Mouse (Mus musculus) cerebellum, adult 2 months (tissue): ENCODE measurements around the gene Gm39566. TPM values are rescaled to one million over a fixed set of nuclear protein-coding genes. Genes with fewer than 3 reads are reported as not detected.
A peak's percentile ranks its signal among the peaks of the same experiment; 100 is the strongest.

ENCODE experiments used
- DNase-seq, 2 experiments: peaks; one replicate each; pipeline ENCODE4 v3.0.0; 2021
- H3K27ac ChIP-seq: fragments of 200-500 bp; 2 replicates; pipeline ENCODE4 v1.5.1; 2012; ENCODE audit warnings: low read length, control low read depth, inconsistent platforms; ENCODE audit not compliant: insufficient read depth
- H3K27me3 ChIP-seq: fragments of 200-500 bp; 2 replicates; pipeline ENCODE4 v1.6.1; 2012; ENCODE audit warnings: inconsistent platforms, mild to moderate bottlenecking, low read length, moderate library complexity; ENCODE audit not compliant: control insufficient read depth, insufficient read depth
- H3K4me1 ChIP-seq: fragments of 200-500 bp; 2 replicates; pipeline ENCODE4 v1.6.1; 2011; ENCODE audit warnings: low read length; ENCODE audit not compliant: control insufficient read depth, insufficient read depth
- H3K4me3 ChIP-seq: fragments of 200-500 bp; replicated peaks from 2 replicates; pipeline ENCODE3; 2011; ENCODE audit warnings: mild to moderate bottlenecking, low read depth, low read length, control low read depth; ENCODE audit not compliant: insufficient read depth
- CTCF ChIP-seq: fragments of 200-500 bp; IDR thresholded peaks from 2 replicates; pipeline ENCODE4 v1.5.1; 2011; ENCODE audit warnings: low read depth, mild to moderate bottlenecking, control low read depth, low read length, moderate library complexity, borderline replicate concordance; ENCODE audit not compliant: insufficient read depth
- POLR2A ChIP-seq: fragments of 200-500 bp; IDR thresholded peaks from 2 replicates; pipeline ENCODE4 v1.6.1; 2011; ENCODE audit warnings: low read length, control low read depth, borderline replicate concordance; ENCODE audit not compliant: insufficient read depth
- WGBS: fragments of 180-500 bp; shearing (Covaris S2); methylation state at CpG from one replicate; pipeline ENCODE4 v1.1.7; 2018; 5-methylcytosine and 5-hydroxymethylcytosine counted together
- polyA plus RNA-seq: library from polyadenylated mRNA; depleted of rRNA; stranded (reverse); fragments of >200 nt; gene quantifications from 2 replicates; pipeline ENCODE4 v1.2.3, GENCODE M21; 2012

The Gm39566 gene
- polyA plus RNA-seq, 1 experiment = not detected

DNA sequence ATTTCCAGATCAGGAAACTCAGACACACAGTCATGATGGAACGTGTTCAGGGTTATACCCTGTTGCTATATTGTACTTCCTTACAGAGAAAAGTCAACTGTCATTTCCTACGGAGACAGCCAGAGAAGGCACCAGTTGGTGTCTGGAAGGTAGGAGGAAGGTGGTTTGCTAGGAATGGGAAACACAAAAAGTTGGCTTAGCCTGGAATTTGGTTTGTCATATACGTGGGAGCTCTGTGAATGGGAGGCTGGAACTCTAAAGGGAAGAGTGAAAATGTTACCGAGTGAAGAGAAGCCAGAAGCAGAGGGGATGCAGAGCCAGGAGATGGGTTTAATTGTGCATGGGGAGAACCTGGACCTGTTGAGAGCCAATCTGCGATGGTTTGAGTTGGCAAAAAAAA, 23.7 kb downstream of the Gm39566 start:
- no peak for DNase-seq
- TF ChIP-seq CTCF (no peak), POLR2A (no peak)
- no peaks in the 10 kb centered on the region for H3K27me3 ChIP-seq
- H3K27ac ChIP-seq = no peak overlapping the region
- 45% methylated on average over 5 of the region's 5 CpGs for WGBS
- H3K4me3 ChIP-seq = no peak overlapping the region
- H3K4me1 ChIP-seq = no peaks in the 10 kb centered on the region

- whole genome bisulfite sequencing = 36% methylated on average over 5 of the region's 5 CpGs
- DNase-seq = no peak
Observed at GRCm38 (mm10) chr11:69789431-69789830, 25.7 kb downstream of the Gm39566 start.

DNA sequence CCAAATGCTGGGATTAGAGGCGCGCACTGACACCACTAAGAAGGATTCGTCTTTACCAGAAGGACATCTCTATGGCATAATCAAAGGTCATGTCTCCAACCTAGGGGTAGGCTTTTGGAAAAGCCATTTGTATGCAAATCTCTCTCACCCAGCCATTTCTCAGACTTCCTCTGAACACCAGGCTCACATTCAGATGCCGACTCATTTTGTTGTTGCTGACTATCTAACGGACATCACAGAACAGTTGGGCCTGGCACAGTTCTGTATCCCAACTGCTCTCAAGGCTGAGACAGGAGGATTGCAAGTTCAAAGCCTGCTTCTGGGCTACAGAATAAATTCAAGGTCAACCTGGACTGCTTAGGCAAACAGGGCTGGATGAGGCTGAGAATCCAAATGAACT, 27.8 kb downstream of the Gm39566 start:
- H3K4me3 ChIP-seq = no peak overlapping the region
- H3K4me1 ChIP-seq = no peaks in the 10 kb centered on the region
- H3K27ac ChIP-seq = no peak overlapping the region
- no peak for TF ChIP-seq CTCF
- TF ChIP-seq POLR2A = no peak
- 87% methylated on average over 5 of the region's 5 CpGs for WGBS
- DNase-seq = no peak
- no peaks in the 10 kb centered on the region for H3K27me3 ChIP-seq

More at GRCm38 (mm10) chr11:69789431-69789830, 25.7 kb downstream of the Gm39566 start:
- TF ChIP-seq POLR2A (no peak), CTCF (no peak)
- Histone ChIP-seq H3K4me3 (no peak overlapping the region), H3K27me3 (no peaks in the 10 kb centered on the region), H3K27ac (no peak overlapping the region), H3K4me1 (no peaks in the 10 kb centered on the region)

GRCm38 (mm10) chr11:69784793-69785272, 30.3 kb downstream of the Gm39566 start:
- Histone ChIP-seq H3K27me3 (no peaks in the 10 kb centered on the region), H3K4me1 (no peaks in the 10 kb centered on the region), H3K27ac (no peak overlapping the region), H3K4me3 (no peak overlapping the region)
- WGBS = 51% methylated on average over 15 of the region's 15 CpGs
- TF ChIP-seq CTCF (no peak), POLR2A (no peak)
- DNase-seq = no peak

GRCm38 (mm10) chr11:69781828-69782227, 33.3 kb downstream of the Gm39566 start:
- 34% methylated on average over 4 of the region's 4 CpGs for WGBS
- no peaks in the 10 kb centered on the region for H3K27me3 ChIP-seq

DNA sequence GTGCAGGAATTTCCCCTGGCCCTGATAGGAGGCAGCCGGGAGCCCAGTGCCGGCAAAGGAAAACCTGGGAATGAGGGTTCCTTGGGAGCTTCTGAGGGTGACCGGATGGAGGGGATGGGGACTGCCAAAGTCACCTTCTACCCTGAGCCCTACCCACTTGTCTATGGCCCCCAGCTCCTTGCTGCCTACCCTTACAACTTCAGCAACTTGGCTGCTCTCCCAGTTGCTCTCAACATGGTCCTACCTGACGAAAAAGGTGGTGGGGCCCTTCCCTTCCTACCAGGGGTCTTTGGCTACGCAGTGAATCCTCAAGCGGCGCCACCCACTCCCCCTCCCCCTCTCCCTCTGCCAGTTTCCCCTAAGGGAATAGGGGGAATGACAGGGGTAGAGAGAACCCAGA, 36.1 kb downstream of the Gm39566 start:
- Histone ChIP-seq H3K27ac (no peak overlapping the region), H3K4me1 (peaks cover 20% of the 10 kb centered on the region), H3K27me3 (no peaks in the 10 kb centered on the region), H3K4me3 (no peak overlapping the region)
- TF ChIP-seq POLR2A = no peak
- TF ChIP-seq CTCF = no peak
- 47% methylated on average over 7 of the region's 7 CpGs for WGBS
- peak in 1 of 2 experiments; percentile 24 for DNase-seq

More at GRCm38 (mm10) chr11:69781828-69782227, 33.3 kb downstream of the Gm39566 start:
- Histone ChIP-seq H3K27ac (no peak overlapping the region), H3K4me3 (no peak overlapping the region), H3K4me1 (peaks cover 10% of the 10 kb centered on the region)
- no peak for DNase-seq
- TF ChIP-seq CTCF (no peak), POLR2A (no peak)

DNA sequence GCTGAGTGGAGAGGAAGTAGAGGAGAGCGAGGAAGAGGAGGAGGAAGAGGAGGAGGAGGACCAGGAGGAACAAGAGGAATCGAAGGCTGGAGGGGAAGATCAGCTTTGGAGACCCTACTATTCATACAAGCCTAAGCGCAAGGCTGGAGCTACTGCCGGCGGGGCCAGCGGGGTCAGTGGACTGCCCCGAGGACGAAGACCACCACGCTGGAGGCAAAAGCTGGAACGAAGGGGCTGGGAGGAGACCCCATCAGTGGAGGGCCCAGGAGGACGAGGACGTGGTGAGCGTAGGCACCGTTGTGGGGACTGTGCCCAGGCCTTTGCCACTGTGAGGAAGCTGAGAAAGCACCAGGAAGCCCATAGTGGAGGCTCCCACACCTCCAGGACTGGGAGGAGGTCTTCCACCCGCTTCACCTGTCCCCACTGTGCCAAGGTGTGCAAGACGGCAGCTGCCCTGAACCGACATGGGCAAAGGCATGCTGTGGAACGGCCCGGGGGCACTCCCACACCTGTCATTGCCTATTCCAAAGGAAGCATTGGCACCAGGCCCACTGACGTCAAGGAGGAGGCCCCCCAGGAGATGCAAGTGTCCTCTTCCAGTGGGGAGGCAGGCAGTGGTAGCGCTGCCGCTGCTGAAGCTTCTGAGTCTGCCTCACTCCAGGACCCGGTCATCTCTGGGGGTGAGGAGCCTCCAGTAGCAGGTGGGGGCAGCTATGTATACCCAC, 36.7 kb downstream of the Gm39566 start:
- Histone ChIP-seq H3K4me3 (no peak overlapping the region), H3K27me3 (no peaks in the 10 kb centered on the region), H3K4me1 (peaks cover 20% of the 10 kb centered on the region), H3K27ac (no peak overlapping the region)
- WGBS = 44% methylated on average over 23 of the region's 23 CpGs
- TF ChIP-seq CTCF = no peak
- TF ChIP-seq POLR2A = no peak
- peak; percentile 68 to 69 for DNase-seq
